8 mouse cellular contexts compared by ENCODE assay signal in genomic region chr9:14381353-14382055, GRCm38 (mm10). TPM values are rescaled to one million over a fixed set of nuclear protein-coding genes. Genes with fewer than 3 reads are reported as not detected.
DNase-seq lines count a peak whose midpoint lies in the region; ATAC-seq and TF ChIP-seq lines count a peak whose summit lies in the region.

TSS of gene Endod1 (minus strand) at chr9:14381507.

- H3K4me3 ChIP-seq in E14TG2a.4 (replicated peaks; ENCODE audit: low read length) (peak within 1 kb of the TSS; percentile 86), myocyte (peak within 1 kb of the TSS; percentile 50)
- H3K4me3 ChIP-seq in embryonic facial prominence, embryonic 10.5 days: peak within 1 kb of the TSS; percentile 77
- H3K4me3 ChIP-seq in heart, embryonic 14.5 days (ENCODE audit: control insufficient read depth in 1 of 2, insufficient read depth in 1 of 2, low read depth in 1 of 2, low read length in 2 of 2): peak within 1 kb of the TSS; percentile 55 to 58
- H3K4me3 ChIP-seq in kidney, postnatal 0 days (replicated peaks; ENCODE audit: low read depth, low read length): peak within 1 kb of the TSS; percentile 69
- H3K4me3 ChIP-seq in liver, embryonic 13.5 days (replicated peaks): peak within 1 kb of the TSS; percentile 88

- TF ChIP-seq POLR2A in myocyte (IDR thresholded peaks at IDR 0.05; ENCODE audit: insufficient read length, low read depth): no peak

- H3K27ac ChIP-seq in embryonic facial prominence, embryonic 10.5 days (replicated peaks): peak within 1 kb of the TSS; percentile 84
- H3K27ac ChIP-seq in heart, embryonic 14.5 days (replicated peaks in 1 of 2; ENCODE audit: control insufficient read depth in 1 of 2, insufficient read depth in 1 of 2, low read depth in 2 of 2, low read length in 2 of 2): peak within 1 kb of the TSS; percentile 37 to 63; a peak in 3 of 4 replicates
- H3K27ac ChIP-seq in kidney, postnatal 0 days: peak within 1 kb of the TSS; percentile 84
- peak within 1 kb of the TSS; percentile 93 for H3K27ac ChIP-seq in liver, embryonic 13.5 days

- WGBS in embryonic facial prominence, embryonic 10.5 days: 5% methylated on average over 8 of the region's 8 CpGs
- 3% methylated on average over 8 of the region's 8 CpGs for WGBS in heart, embryonic 14.5 days
- 8% methylated on average over 8 of the region's 8 CpGs for WGBS in kidney, postnatal 0 days
- 12% methylated on average over 8 of the region's 8 CpGs for WGBS in liver, embryonic 13.5 days (ENCODE audit: insufficient replicate concordance)

- H3ac ChIP-seq in myocyte (ENCODE audit: control insufficient read depth, insufficient read length): peak within 1 kb of the TSS; percentile 21

- H3K4me2 ChIP-seq in heart, embryonic 14.5 days (ENCODE audit: low read length): peak within 1 kb of the TSS; percentile 98
- peak within 1 kb of the TSS; percentile 94 for H3K4me2 ChIP-seq in kidney, postnatal 0 days (ENCODE audit: low read length)
- peak within 1 kb of the TSS; percentile 90 for H3K4me2 ChIP-seq in liver, embryonic 13.5 days
- H3K4me2 ChIP-seq in myocyte (ENCODE audit: low read depth): peak within 1 kb of the TSS; percentile 74

- H3K27me3 ChIP-seq in E14TG2a.4 (ENCODE audit: insufficient read depth, low read length) (peaks cover 25% of the 10 kb centered on the region), myocyte (ENCODE audit: control insufficient read depth, insufficient read depth, insufficient read length) (no peaks in the 10 kb centered on the region)
- H3K27me3 ChIP-seq in embryonic facial prominence, embryonic 10.5 days (replicated peaks; ENCODE audit: low read depth, poor library complexity, severe bottlenecking): peaks cover 20% of the 10 kb centered on the region
- no peaks in the 10 kb centered on the region for H3K27me3 ChIP-seq in heart, embryonic 14.5 days (ENCODE audit: control insufficient read depth, insufficient read depth, low read length)
- no peaks in the 10 kb centered on the region for H3K27me3 ChIP-seq in kidney, postnatal 0 days (ENCODE audit: insufficient read depth, low read length)
- no peaks in the 10 kb centered on the region for H3K27me3 ChIP-seq in liver, embryonic 13.5 days

- peak; percentile 50 for DNase-seq in adipocyte (ENCODE audit: low spot score)
- DNase-seq in embryonic facial prominence, embryonic 10.5 days (ENCODE audit: low spot score): peak; percentile 32
- peak; percentile 82 for DNase-seq in kidney, postnatal 0 days (ENCODE audit: low spot score)
- DNase-seq in liver, embryonic 13.5 days: no peak
- DNase-seq in spleen, postnatal 14 days (ENCODE audit: low spot score in 2 of 2): no peak

- H3K9me3 ChIP-seq in E14TG2a.4 (ENCODE audit: low read length): peaks cover 8% of the 10 kb centered on the region
- H3K9me3 ChIP-seq in embryonic facial prominence, embryonic 10.5 days: no peaks in the 10 kb centered on the region
- H3K9me3 ChIP-seq in heart, embryonic 14.5 days (ENCODE audit: control insufficient read depth, low read length): no peaks in the 10 kb centered on the region
- no peaks in the 10 kb centered on the region for H3K9me3 ChIP-seq in kidney, postnatal 0 days (replicated peaks; ENCODE audit: low read length)
- H3K9me3 ChIP-seq in liver, embryonic 13.5 days (replicated peaks): no peaks in the 10 kb centered on the region; the same call in 1 of the 2 replicates

- H3K4me1 ChIP-seq in E14TG2a.4 (replicated peaks; ENCODE audit: low read depth, low read length): peaks cover 35% of the 10 kb centered on the region
- H3K4me1 ChIP-seq in embryonic facial prominence, embryonic 10.5 days: peaks cover 30% of the 10 kb centered on the region
- H3K4me1 ChIP-seq in heart, embryonic 14.5 days (ENCODE audit: control insufficient read depth in 2 of 2, insufficient read depth in 2 of 2, low read length in 2 of 2): peaks cover 7 to 15% of the 10 kb centered on the region in 2 experiments; a peak in 3 of 4 replicates
- no peaks in the 10 kb centered on the region; the same call in 1 of the 2 replicates for H3K4me1 ChIP-seq in kidney, postnatal 0 days (replicated peaks; ENCODE audit: insufficient read depth, low read length)
- H3K4me1 ChIP-seq in liver, embryonic 13.5 days (replicated peaks): peaks cover 82% of the 10 kb centered on the region

- peak within 1 kb of the TSS; percentile 76 for H3K9ac ChIP-seq in heart, embryonic 14.5 days (ENCODE audit: low read length)
- peak within 1 kb of the TSS; percentile 81 for H3K9ac ChIP-seq in kidney, postnatal 0 days (ENCODE audit: low read depth, low read length)
- peak within 1 kb of the TSS; percentile 97 for H3K9ac ChIP-seq in liver, embryonic 13.5 days

- no peaks in the 10 kb centered on the region for H3K79me2 ChIP-seq in myocyte (ENCODE audit: control insufficient read depth, insufficient read depth)

- no peak for TF ChIP-seq CTCF in E14TG2a.4 (conservative IDR thresholded peaks at IDR 0.05; ENCODE audit: low read length)
- TF ChIP-seq CTCF in kidney, postnatal 0 days (IDR thresholded peaks at IDR 0.05; ENCODE audit: low read depth): no peak

- ATAC-seq in heart, embryonic 14.5 days (ENCODE audit: insufficient number of reproducible peaks, insufficient read depth, low FRiP score, low read depth): peak; percentile 37
- ATAC-seq in kidney, postnatal 0 days (replicated peaks; ENCODE audit: low FRiP score, low read depth): peak; percentile 42; the same call in 1 of the 2 replicates
- peak; percentile 67 for ATAC-seq in liver, embryonic 13.5 days (ENCODE audit: low read depth)

- no peaks in the 10 kb centered on the region for H3K36me3 ChIP-seq in E14TG2a.4 (ENCODE audit: insufficient read depth, low read length)
- no peaks in the 10 kb centered on the region for H3K36me3 ChIP-seq in embryonic facial prominence, embryonic 10.5 days (replicated peaks)
- H3K36me3 ChIP-seq in heart, embryonic 14.5 days (ENCODE audit: control insufficient read depth, insufficient read depth, low read length): no peaks in the 10 kb centered on the region
- H3K36me3 ChIP-seq in kidney, postnatal 0 days (ENCODE audit: insufficient read depth, low read length): no peaks in the 10 kb centered on the region
- peaks cover 25% of the 10 kb centered on the region for H3K36me3 ChIP-seq in liver, embryonic 13.5 days
- H3K36me3 ChIP-seq in myocyte (ENCODE audit: control insufficient read depth, insufficient read depth): no peaks in the 10 kb centered on the region

TF ChIP-seq in myocyte, 11 proteins besides CTCF, POLR2A, EP300 and RAD21:
- TF ChIP-seq SRF (IDR thresholded peaks at IDR 0.05; ENCODE audit: control insufficient read depth, insufficient read length, low read depth) (no peak), CEBPB (IDR thresholded peaks at IDR 0.05; ENCODE audit: insufficient read depth, poor library complexity, severe bottlenecking) (no peak), USF1 (IDR thresholded peaks at IDR 0.05; ENCODE audit: low read depth) (no peak), POLR2AphosphoS2 (IDR thresholded peaks at IDR 0.05; ENCODE audit: insufficient read length, low read depth) (no peak), MYOD1 (IDR thresholded peaks at IDR 0.05; ENCODE audit: control insufficient read depth in 1 of 3, insufficient read length in 2 of 3, low read depth in 2 of 3) (no peak), MAX (IDR thresholded peaks at IDR 0.05; ENCODE audit: low read depth) (no peak)

RNA-seq across cellular contexts. Expression of gene Endod1, which starts in this region (rescaled TPM):
- 6.9 and 8.0 TPM in 2 replicates for polyA plus RNA-seq in embryonic facial prominence, embryonic 10.5 days (2016; fragmentation: Nextera tagmentation; extraction: Ambion mirVana)
- 7.1 and 8.7 TPM in 2 replicates for polyA plus RNA-seq in heart, embryonic 14.5 days (2014; fragmentation: Nextera tagmentation; extraction: Ambion mirVana)
- polyA plus RNA-seq in kidney, postnatal 0 days (2015; fragmentation: Nextera tagmentation; extraction: Ambion mirVana): 18.3 and 19.3 TPM in 2 replicates
- polyA plus RNA-seq in liver, embryonic 13.5 days (2015; fragmentation: Nextera tagmentation; extraction: Ambion mirVana): 37.8 and 40.4 TPM in 2 replicates
- polyA plus RNA-seq in myocyte (2012; fragmentation: generic; extraction: Trizol): 7.0 TPM

Comparison
In these comparisons a context has a peak if more than half of its experiments do, and no peak if none do; other contexts are left out.
1. DNase-seq: peak in adipocyte (single experiment), embryonic facial prominence, embryonic 10.5 days (single experiment) and kidney, postnatal 0 days (single experiment); none in liver, embryonic 13.5 days (single experiment) and spleen, postnatal 14 days (0 of 2).
2. Peak in every context shown above with its lines, with median percentiles within 50 percentile points of each other: H3K4me3 ChIP-seq, H3K27ac ChIP-seq, ATAC-seq, H3K4me2 ChIP-seq and H3K9ac ChIP-seq.